Mouse (Mus musculus) activated CD4-positive, CD25-positive, alpha-beta regulatory T cell (primary cell): Measurements from ENCODE around the gene Cap1. TPM values are rescaled to one million over a fixed set of nuclear protein-coding genes. Genes with fewer than 3 reads are reported as not detected.

ENCODE experiments used
- polyA plus RNA-seq, 2 experiments: library from polyadenylated mRNA; unstranded; fragments of 100-300 nt; shearing (Covaris generic); gene quantifications; one replicate each; pipeline ENCODE4 v1.2.1; 2017

The Cap1 gene
- polyA plus RNA-seq: 100 to 1,000 TPM; 113 to 188 TPM

GRCm38 (mm10) chr4:122885768-122886578, at the start of gene Cap1:
Gene Cap1 (minus strand): TSS chr4:122886056.

GRCm38 (mm10) chr4:122835530-122836402, 50.1 kb downstream of the Cap1 start, which contains the start of gene Ppt1:
Gene Ppt1 (plus strand): TSS chr4:122836242.

Other genes starting within 250 kb of the Cap1 start
- gene 9530002B09Rik, start 196.8 kb downstream of the Cap1 start, polyA plus RNA-seq: not detected
- gene Ppt1, start 49.8 kb downstream of the Cap1 start, polyA plus RNA-seq: 10 to 100 TPM; 91.4 to 94.4 TPM
- 1 to 10 TPM; 3.6 to 3.7 TPM for gene Mfsd2a, start 75.1 kb upstream of the Cap1 start, polyA plus RNA-seq
- not detected for gene Mycl, start 109.6 kb upstream of the Cap1 start, polyA plus RNA-seq
- 10 to 100 TPM; 17.9 to 18.1 TPM for gene Trit1, start 130.5 kb upstream of the Cap1 start, polyA plus RNA-seq
- gene Bmp8b, start 219.1 kb upstream of the Cap1 start, polyA plus RNA-seq: under 1 TPM in 1 of 2 experiments, not detected in 1; 0.12 TPM
- not detected for gene Oxct2b, start 230.2 kb upstream of the Cap1 start, polyA plus RNA-seq